Mouse (Mus musculus) layer of hippocampus, adult 2 months (tissue): Measurements from ENCODE around the gene Irf7. TPM values are rescaled to one million over a fixed set of nuclear protein-coding genes. Genes with fewer than 3 reads are reported as not detected.

ENCODE experiments used
- DNase-seq, 2 experiments: peaks; one replicate each; pipeline ENCODE4 v3.0.0; 2022; ENCODE audit warnings: low spot score in 2 of 2
- H3K27ac ChIP-seq: fragments of 200-600 bp; 2 replicates; pipeline ENCODE4 v1.8.1; 2022
- H3K4me3 ChIP-seq: fragments of 200-600 bp; 2 replicates; pipeline ENCODE4 v1.8.1; 2022; ENCODE audit warnings: mild to moderate bottlenecking
- CTCF ChIP-seq: fragments of 200-600 bp; conservative IDR thresholded peaks from 2 replicates; pipeline ENCODE4 v1.8.1; 2022; ENCODE audit warnings: antibody characterized with exemption, mild to moderate bottlenecking, moderate library complexity
- total RNA-seq, 2 experiments: library from RNA; stranded (reverse); gene quantifications; 2 replicates each; pipeline ENCODE4 v1.2.3; 2021

The Irf7 gene
- total RNA-seq, 2 experiments from 2014 or later, result 0.56 to 1.3 TPM

GRCm38 (mm10) chr7:141291921-141292582, 25.8 kb upstream of the Irf7 start, which contains the start of gene Drd4:
TSS of gene Drd4 (plus strand) at chr7:141292006.
- 0 out of 2 replicates have a peak, but pooled peaks have one; percentile 4 for TF ChIP-seq CTCF
- Histone ChIP-seq H3K27ac (no peak within 1 kb of the TSS), H3K4me3 (peak within 1 kb of the TSS; percentile 48)
- no peak for DNase-seq

GRCm38 (mm10) chr7:141288042-141288441, 21.8 kb upstream of the Irf7 start:
- no peak overlapping the region for H3K27ac ChIP-seq
- H3K4me3 ChIP-seq, result no peak overlapping the region
- no peak for DNase-seq
- no peak for TF ChIP-seq CTCF

GRCm38 (mm10) chr7:141282756-141283155, 16.5 kb upstream of the Irf7 start:
- no peak for DNase-seq
- no peak for TF ChIP-seq CTCF
- H3K4me3 ChIP-seq, result no peak overlapping the region
- H3K27ac ChIP-seq, result no peak overlapping the region

- no peak overlapping the region for H3K27ac ChIP-seq
- TF ChIP-seq CTCF, result no peak
- H3K4me3 ChIP-seq, result no peak overlapping the region
- no peak for DNase-seq
Observed at GRCm38 (mm10) chr7:141281442-141281841, 15.2 kb upstream of the Irf7 start.

- no peak within 1 kb of the TSS for H3K27ac ChIP-seq
- peak; percentile 63 for TF ChIP-seq CTCF
- no peak for DNase-seq
Observed at GRCm38 (mm10) chr7:141278766-141279590, 12.7 kb upstream of the Irf7 start, which contains the start of gene Sct. TSS of gene Sct (minus strand) at chr7:141279133.

GRCm38 (mm10) chr7:141277701-141278678, 11.7 kb upstream of the Irf7 start:
- no peak for DNase-seq
- no peak overlapping the region for H3K4me3 ChIP-seq
- no peak overlapping the region for H3K27ac ChIP-seq
- TF ChIP-seq CTCF, result no peak

More at GRCm38 (mm10) chr7:141278766-141279590, 12.7 kb upstream of the Irf7 start, which contains the start of gene Sct:
- peak within 1 kb of the TSS; percentile 48 for H3K4me3 ChIP-seq

- no peak within 1 kb of the TSS for H3K27ac ChIP-seq
- H3K4me3 ChIP-seq, result no peak within 1 kb of the TSS
- no peak for DNase-seq
- no peak for TF ChIP-seq CTCF
Observed at GRCm38 (mm10) chr7:141276546-141276945, 10.3 kb upstream of the Irf7 start, which contains the start of gene Cdhr5. TSS of gene Cdhr5 (minus strand) at chr7:141276786.

- Histone ChIP-seq H3K4me3 (no peak overlapping the region), H3K27ac (no peak overlapping the region)
- no peak for TF ChIP-seq CTCF
- no peak for DNase-seq
Observed at GRCm38 (mm10) chr7:141275356-141275755, 9.1 kb upstream of the Irf7 start.

- DNase-seq, result no peak
- Histone ChIP-seq H3K27ac (no peak overlapping the region), H3K4me3 (no peak overlapping the region)
- TF ChIP-seq CTCF, result no peak
Observed at GRCm38 (mm10) chr7:141270631-141271030, 4.3 kb upstream of the Irf7 start.

GRCm38 (mm10) chr7:141269273-141269545, 2.9 kb upstream of the Irf7 start:
- DNase-seq, result no peak
- no peak for TF ChIP-seq CTCF
- Histone ChIP-seq H3K27ac (no peak overlapping the region), H3K4me3 (no peak overlapping the region)

GRCm38 (mm10) chr7:141268466-141269272, 2.4 kb upstream of the Irf7 start:
- DNase-seq, result no peak
- H3K27ac ChIP-seq, result no peak overlapping the region
- no peak for TF ChIP-seq CTCF
- H3K4me3 ChIP-seq, result no peak overlapping the region

GRCm38 (mm10) chr7:141265411-141265738, 906 bp downstream of the Irf7 start:
- no peak overlapping the region for H3K4me3 ChIP-seq
- no peak overlapping the region for H3K27ac ChIP-seq
- DNase-seq, result no peak
- no peak for TF ChIP-seq CTCF
